Mouse (Mus musculus) embryonic fibroblast, embryonic 13.5 days (primary cell): ENCODE measurements around the gene Lce1b.

Experiments used
- CTCF ChIP-seq: IDR thresholded peaks from 2 replicates; pipeline ENCODE4 v1.5.1; 2011; ENCODE audit warnings: mild to moderate bottlenecking, control low read depth, low read length, moderate library complexity, borderline replicate concordance; ENCODE audit not compliant: insufficient read depth
- POLR2A ChIP-seq: IDR thresholded peaks from 2 replicates; pipeline ENCODE4 v1.6.1; 2011; ENCODE audit warnings: low read depth, mild to moderate bottlenecking, control low read depth, low read length, moderate library complexity

DNA sequence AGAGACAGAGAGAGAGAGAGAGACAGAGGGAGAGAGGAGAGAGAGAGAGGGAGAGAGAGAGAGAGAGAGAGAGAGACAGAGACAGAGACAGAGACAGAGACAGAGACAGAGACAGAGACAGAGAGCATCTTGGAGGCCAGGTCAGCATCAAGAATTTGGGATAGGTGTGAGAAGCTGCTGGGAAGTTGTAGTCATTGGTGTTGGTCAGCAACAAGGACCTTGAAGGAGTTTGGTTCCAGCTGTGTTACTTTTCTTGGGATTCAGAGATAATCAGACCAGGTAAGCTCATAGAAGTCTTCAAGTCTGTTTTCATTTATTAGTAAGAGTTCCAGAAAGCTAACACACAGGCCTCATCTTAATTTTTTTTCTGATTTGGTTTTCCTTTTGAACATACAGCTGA is 49.3 kb downstream of the Lce1b start, which contains the start of gene 2210017I01Rik:
- TF ChIP-seq CTCF = no peak
- TF ChIP-seq POLR2A = no peak
